Mouse (Mus musculus) liver, embryonic 13.5 days (tissue): Measurements from ENCODE around the gene Gtf2h1. TPM values are rescaled to one million over a fixed set of nuclear protein-coding genes. Genes with fewer than 3 reads are reported as not detected.
A peak's percentile ranks its signal among the peaks of the same experiment; 100 is the strongest.

Source experiments
- ATAC-seq: fragments of 200-750 bp; cut with Nextera tagmentation; 2 replicates; pipeline ENCODE4 v1.8.0; 2017; ENCODE audit warnings: low read depth, mild to moderate bottlenecking, moderate number of reproducible peaks, moderate library complexity
- DNase-seq: peaks from one replicate; pipeline ENCODE4 v3.0.0; 2022
- H3K27ac ChIP-seq: fragments of 300-500 bp; sonication (generic); 2 replicates; pipeline ENCODE4 v1.5.1; 2015; ENCODE audit warnings: moderate library complexity, mild to moderate bottlenecking, inconsistent platforms
- H3K27me3 ChIP-seq: fragments of 300-500 bp; sonication (generic); 2 replicates; pipeline ENCODE4 v1.6.1; 2015; ENCODE audit warnings: mild to moderate bottlenecking, inconsistent platforms
- H3K36me3 ChIP-seq: fragments of 300-500 bp; sonication (generic); 2 replicates; pipeline ENCODE4 v1.6.1; 2015; ENCODE audit warnings: mild to moderate bottlenecking, inconsistent platforms
- H3K4me1 ChIP-seq: fragments of 300-500 bp; sonication (generic); replicated peaks from 2 replicates; pipeline ENCODE4 v1.6.1; 2015; ENCODE audit warnings: inconsistent platforms
- H3K4me2 ChIP-seq: fragments of 300-500 bp; sonication (generic); 2 replicates; pipeline ENCODE4 v1.6.1; 2015; ENCODE audit warnings: inconsistent platforms, mild to moderate bottlenecking, moderate library complexity
- H3K4me3 ChIP-seq: fragments of 300-500 bp; sonication (generic); replicated peaks from 2 replicates; pipeline ENCODE4 v1.5.1; 2015; ENCODE audit warnings: mild to moderate bottlenecking, inconsistent platforms
- H3K9ac ChIP-seq: fragments of 300-500 bp; sonication (generic); 2 replicates; pipeline ENCODE4 v1.6.1; 2015; ENCODE audit warnings: mild to moderate bottlenecking, inconsistent platforms
- H3K9me3 ChIP-seq: fragments of 300-500 bp; sonication (generic); replicated peaks from 2 replicates; pipeline ENCODE4 v1.6.1; 2016; ENCODE audit warnings: inconsistent platforms
- WGBS: fragments of 180-500 bp; shearing (Covaris S2); methylation state at CpG from one replicate; pipeline ENCODE4 v1.1.7; 2015; ENCODE audit not compliant: insufficient replicate concordance; 5-methylcytosine and 5-hydroxymethylcytosine counted together
- polyA plus RNA-seq: library from polyadenylated mRNA; unstranded; fragments of >200 nt; fragmentation: Nextera tagmentation; extraction: Ambion mirVana; gene quantifications from 2 replicates; pipeline ENCODE4 v1.2.1, GENCODE M21; 2015

The Gtf2h1 gene
- polyA plus RNA-seq, 1 experiment from 2014 or later: 42.2 TPM

GRCm38 (mm10) chr7:46840787-46841525 is 45.1 kb downstream of the Gtf2h1 start, which contains the start of gene Ldha:
Gene Ldha (plus strand): TSS chr7:46841475.
- H3K4me1 ChIP-seq: peaks cover 77% of the 10 kb centered on the region
- 39% methylated on average over 6 of the region's 6 CpGs for WGBS
- no peak within 1 kb of the TSS for H3K27ac ChIP-seq

GRCm38 (mm10) chr7:46842278-46842677 is 46.4 kb downstream of the Gtf2h1 start:
- ATAC-seq: no peak
- no peak overlapping the region for H3K9ac ChIP-seq
- no peak overlapping the region for H3K27ac ChIP-seq
- no peaks in the 10 kb centered on the region for H3K27me3 ChIP-seq
- WGBS: 40% methylated on average over 5 of the region's 5 CpGs
- peaks cover 85% of the 10 kb centered on the region for H3K4me1 ChIP-seq
- DNase-seq: no peak
- no peak overlapping the region for H3K4me2 ChIP-seq
- no peaks in the 10 kb centered on the region for H3K9me3 ChIP-seq
- no peak overlapping the region for H3K4me3 ChIP-seq
- H3K36me3 ChIP-seq: peaks cover 2% of the 10 kb centered on the region; the same call in 1 of the 2 replicates

More at GRCm38 (mm10) chr7:46840787-46841525, 45.1 kb downstream of the Gtf2h1 start, which contains the start of gene Ldha:
- no peak within 1 kb of the TSS; the same call in 1 of the 2 replicates for H3K9ac ChIP-seq
- ATAC-seq (no peak), DNase-seq (no peak)
- H3K9me3 ChIP-seq: no peaks in the 10 kb centered on the region
- H3K4me2 ChIP-seq: no peak within 1 kb of the TSS
- no peaks in the 10 kb centered on the region for H3K27me3 ChIP-seq
- H3K4me3 ChIP-seq: no peak within 1 kb of the TSS
- no peaks in the 10 kb centered on the region for H3K36me3 ChIP-seq

- H3K27ac ChIP-seq: no peak overlapping the region
- DNase-seq (no peak), ATAC-seq (no peak)
- no peak overlapping the region for H3K4me3 ChIP-seq
- peaks cover 80% of the 10 kb centered on the region for H3K4me1 ChIP-seq
- no peak overlapping the region for H3K9ac ChIP-seq
- no peaks in the 10 kb centered on the region for H3K27me3 ChIP-seq
- H3K9me3 ChIP-seq: no peaks in the 10 kb centered on the region
- WGBS: 77% methylated on average over 4 of the region's 4 CpGs
- H3K4me2 ChIP-seq: no peak overlapping the region
- peaks cover 13% of the 10 kb centered on the region for H3K36me3 ChIP-seq
Measured at GRCm38 (mm10) chr7:46843576-46843975, 47.7 kb downstream of the Gtf2h1 start.

DNA sequence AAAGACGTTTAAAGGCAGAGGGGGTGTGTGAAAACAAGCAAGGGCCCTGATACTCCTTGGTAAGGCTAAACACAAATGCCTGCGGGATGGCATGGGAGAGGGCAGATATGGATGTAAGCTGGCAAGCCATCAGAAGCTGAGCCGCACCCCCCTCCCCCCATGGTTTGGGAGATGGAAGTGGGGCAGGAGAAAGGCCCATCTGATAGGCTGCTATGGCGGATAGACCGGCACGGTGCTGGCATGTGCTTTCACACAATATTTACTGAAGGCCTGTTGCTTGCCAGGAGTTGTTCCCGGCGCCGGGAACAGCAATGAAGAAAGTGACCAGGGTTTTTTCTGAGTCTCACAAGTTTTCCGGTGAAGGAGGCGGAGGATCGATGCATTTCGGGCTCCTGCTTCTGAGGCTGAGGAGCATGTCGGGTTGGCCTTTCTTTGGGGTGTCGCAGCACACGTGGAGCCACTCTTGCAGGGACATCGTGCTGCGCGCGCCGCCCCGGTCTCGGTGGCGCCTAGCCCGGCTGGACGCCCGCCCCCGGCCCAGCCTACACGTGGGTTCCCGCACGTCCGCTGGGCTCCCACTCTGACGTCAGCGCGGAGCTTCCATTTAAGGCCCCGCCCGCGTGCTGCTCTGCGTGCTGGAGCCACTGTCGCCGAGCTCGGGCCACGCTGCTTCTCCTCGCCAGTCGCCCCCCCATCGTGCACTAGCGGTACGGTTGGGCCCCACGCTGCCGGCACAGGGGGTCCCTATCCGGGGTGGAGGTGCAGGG is 49.5 kb downstream of the Gtf2h1 start:
- ATAC-seq: peak; percentile 77
- Histone ChIP-seq H3K4me1 (peaks cover 63% of the 10 kb centered on the region), H3K27ac (peak overlapping the region; percentile 89), H3K4me3 (peak overlapping the region; percentile 81), H3K36me3 (peaks cover 31% of the 10 kb centered on the region), H3K9me3 (no peaks in the 10 kb centered on the region), H3K9ac (peak overlapping the region; percentile 93), H3K27me3 (no peaks in the 10 kb centered on the region), H3K4me2 (peak overlapping the region; percentile 98)
- DNase-seq: peak; percentile 82
- WGBS: under 1% methylated on average over 51 of the region's 51 CpGs

- WGBS: under 1% methylated on average over 36 of the region's 36 CpGs
- ATAC-seq (peak; percentile 42), DNase-seq (no peak)
- Histone ChIP-seq H3K27me3 (no peaks in the 10 kb centered on the region), H3K27ac (peak overlapping the region; percentile 89), H3K4me3 (peak overlapping the region; percentile 81), H3K4me2 (peak overlapping the region; percentile 98), H3K9ac (peak overlapping the region; percentile 93), H3K36me3 (peaks cover 38% of the 10 kb centered on the region), H3K9me3 (no peaks in the 10 kb centered on the region), H3K4me1 (peaks cover 57% of the 10 kb centered on the region)
Measured at GRCm38 (mm10) chr7:46845978-46846485, 50.1 kb downstream of the Gtf2h1 start.

- Histone ChIP-seq H3K4me2 (peak overlapping the region; percentile 98), H3K9me3 (no peaks in the 10 kb centered on the region), H3K9ac (peak overlapping the region; percentile 93), H3K36me3 (peaks cover 44% of the 10 kb centered on the region), H3K27me3 (no peaks in the 10 kb centered on the region), H3K4me3 (peak overlapping the region; percentile 81), H3K4me1 (peaks cover 50% of the 10 kb centered on the region), H3K27ac (peak overlapping the region; percentile 89)
- ATAC-seq (peak; percentile 45), DNase-seq (peak; percentile 74)
- under 1% methylated on average over 28 of the region's 28 CpGs for WGBS
Measured at GRCm38 (mm10) chr7:46846486-46847244, 50.8 kb downstream of the Gtf2h1 start.

DNA sequence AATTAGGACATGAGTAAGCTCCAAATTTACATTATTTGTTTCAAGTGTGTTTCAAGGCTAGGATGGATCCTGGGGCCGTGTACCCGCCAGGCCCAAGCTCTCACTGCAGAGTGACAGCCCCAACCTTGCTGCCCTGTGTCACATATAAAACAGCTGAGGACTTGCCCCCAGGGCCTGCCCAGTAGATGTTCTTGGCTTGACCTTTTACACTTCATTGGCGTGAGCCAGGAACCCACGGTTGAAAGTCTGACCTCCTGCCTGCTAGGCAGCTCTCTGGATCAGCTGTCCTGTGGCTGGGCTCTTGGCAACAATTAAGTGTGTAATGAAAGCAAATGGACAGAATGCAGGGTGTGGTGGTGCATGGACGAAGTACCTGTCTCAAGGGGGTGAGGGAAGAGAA is 53.4 kb downstream of the Gtf2h1 start:
- 80% methylated on average over 5 of the region's 5 CpGs for WGBS
- H3K27me3 ChIP-seq: no peaks in the 10 kb centered on the region
- H3K27ac ChIP-seq: no peak overlapping the region
- H3K4me2 ChIP-seq: no peak overlapping the region
- H3K9ac ChIP-seq: no peak overlapping the region
- ATAC-seq (no peak), DNase-seq (no peak)
- H3K4me1 ChIP-seq: peaks cover 33% of the 10 kb centered on the region
- no peak overlapping the region for H3K4me3 ChIP-seq
- no peaks in the 10 kb centered on the region for H3K9me3 ChIP-seq
- peaks cover 70% of the 10 kb centered on the region for H3K36me3 ChIP-seq

DNA sequence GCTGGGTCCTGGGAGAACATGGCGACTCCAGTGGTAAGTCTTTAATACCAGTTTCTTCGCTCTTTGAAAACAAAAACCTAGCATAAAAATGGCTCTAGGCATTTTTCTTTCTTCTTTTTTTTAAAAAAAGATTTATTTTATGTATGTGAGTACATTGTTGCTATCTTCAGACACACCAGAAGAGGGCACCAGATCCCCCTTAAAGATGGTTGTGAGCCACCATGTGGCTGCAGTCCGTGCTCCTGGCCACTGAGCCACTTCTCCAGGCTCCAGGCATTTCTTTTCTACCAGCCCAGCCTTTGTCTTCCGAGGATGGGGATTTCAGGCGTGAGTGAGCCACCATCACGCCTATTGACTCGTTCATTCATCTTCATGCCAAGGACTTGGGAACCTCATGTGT is 55.1 kb downstream of the Gtf2h1 start:
- 81% methylated on average over 7 of the region's 7 CpGs for WGBS
- Histone ChIP-seq H3K4me2 (no peak overlapping the region), H3K4me1 (peaks cover 19% of the 10 kb centered on the region), H3K9ac (no peak overlapping the region), H3K36me3 (peaks cover 88% of the 10 kb centered on the region), H3K27me3 (no peaks in the 10 kb centered on the region), H3K27ac (no peak overlapping the region), H3K4me3 (no peak overlapping the region), H3K9me3 (no peaks in the 10 kb centered on the region)
- no peak for DNase-seq
- ATAC-seq: no peak

GRCm38 (mm10) chr7:46852666-46853065 is 56.8 kb downstream of the Gtf2h1 start:
- WGBS: 88% methylated on average over 1 of the region's 1 CpGs
- Histone ChIP-seq H3K4me3 (no peak overlapping the region), H3K27ac (no peak overlapping the region), H3K27me3 (no peaks in the 10 kb centered on the region), H3K9ac (no peak overlapping the region), H3K4me2 (no peak overlapping the region), H3K9me3 (no peaks in the 10 kb centered on the region), H3K36me3 (peaks cover 82% of the 10 kb centered on the region), H3K4me1 (peaks cover 5% of the 10 kb centered on the region)
- DNase-seq (no peak), ATAC-seq (no peak)

GRCm38 (mm10) chr7:46853365-46853764 is 57.5 kb downstream of the Gtf2h1 start:
- Histone ChIP-seq H3K4me3 (no peak overlapping the region), H3K9me3 (no peaks in the 10 kb centered on the region), H3K27me3 (no peaks in the 10 kb centered on the region), H3K27ac (no peak overlapping the region), H3K9ac (no peak overlapping the region), H3K4me2 (no peak overlapping the region), H3K4me1 (0 out of 2 replicates have a peak, but pooled peaks cover 3% of the 10 kb centered on the region), H3K36me3 (peaks cover 77% of the 10 kb centered on the region)
- 76% methylated on average over 9 of the region's 9 CpGs for WGBS
- ATAC-seq (no peak), DNase-seq (no peak)
